Mouse (Mus musculus) liver, embryonic 14.5 days (tissue): ENCODE data around the gene Negr1.

Experiments
- CTCF ChIP-seq: IDR thresholded peaks from 2 replicates; pipeline ENCODE4 v1.5.1; 2016; ENCODE audit warnings: antibody characterized with exemption, low read depth, control low read depth
- EP300 ChIP-seq: IDR thresholded peaks from 2 replicates; pipeline ENCODE4 v1.6.1; 2016; ENCODE audit warnings: antibody characterized with exemption, low read depth

DNA sequence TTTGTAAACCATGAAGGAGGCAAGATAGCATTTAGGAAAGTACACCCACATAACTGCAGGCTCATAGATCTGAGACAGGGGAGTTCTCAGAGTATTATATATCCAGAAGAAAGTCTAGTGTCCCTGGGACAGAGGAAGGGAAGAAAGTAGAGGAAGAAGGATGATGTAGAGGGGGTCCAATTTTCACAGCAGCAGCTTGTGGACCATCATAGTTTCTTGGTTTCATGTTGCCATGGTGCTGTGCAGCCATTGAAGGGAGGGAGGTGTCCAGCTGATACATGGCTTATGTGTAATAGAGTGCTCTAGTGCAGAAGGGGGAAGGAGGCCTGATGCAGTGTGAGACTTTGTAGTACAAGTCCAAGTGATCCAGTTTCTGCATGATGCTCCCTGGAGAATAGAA is 359.8 kb downstream of the Negr1 start:
- TF ChIP-seq CTCF = no peak
- no peak for TF ChIP-seq EP300
